Mouse (Mus musculus) stomach, postnatal 0 days (tissue): ENCODE data around the gene Mboat2. TPM values are rescaled to one million over a fixed set of nuclear protein-coding genes. Genes with fewer than 3 reads are reported as not detected.

Experiments used
- ATAC-seq: fragments of 200-750 bp; cut with Nextera tagmentation; 2 replicates; pipeline ENCODE4 v1.8.0; 2017; ENCODE audit not compliant: low FRiP score, low TSS enrichment
- DNase-seq: peaks from one replicate; pipeline ENCODE4 v3.0.0-alpha.2; 2016; ENCODE audit warnings: low spot score
- H3K27ac ChIP-seq: fragments of 300-500 bp; sonication (generic); replicated peaks from 2 replicates; pipeline ENCODE4 v1.5.1; 2014; ENCODE audit warnings: mild to moderate bottlenecking, control low read depth
- H3K27me3 ChIP-seq: fragments of 300-500 bp; sonication (generic); 2 replicates; pipeline ENCODE4 v1.6.1; 2014; ENCODE audit warnings: low read length; ENCODE audit not compliant: control insufficient read depth, insufficient read depth
- H3K36me3 ChIP-seq: fragments of 300-500 bp; sonication (generic); 2 replicates; pipeline ENCODE4 v1.6.1; 2014; ENCODE audit warnings: low read length, mixed read lengths; ENCODE audit not compliant: control insufficient read depth, insufficient read depth
- H3K4me1 ChIP-seq: fragments of 300-500 bp; sonication (generic); replicated peaks from 2 replicates; pipeline ENCODE4 v1.6.1; 2014; ENCODE audit warnings: antibody characterized with exemption; ENCODE audit not compliant: control insufficient read depth, insufficient read depth
- H3K4me2 ChIP-seq: fragments of 300-500 bp; sonication (generic); replicated peaks from 2 replicates; pipeline ENCODE4 v1.6.1; 2014; ENCODE audit warnings: low read depth, mild to moderate bottlenecking, control low read depth, moderate library complexity
- H3K4me3 ChIP-seq: fragments of 300-500 bp; sonication (generic); 2 replicates; pipeline ENCODE4 v1.5.1; 2014; ENCODE audit warnings: low read depth, low read length, control low read depth
- H3K9ac ChIP-seq: fragments of 300-500 bp; sonication (generic); 2 replicates; pipeline ENCODE4 v1.6.1; 2014; ENCODE audit warnings: mild to moderate bottlenecking, low read length, control low read depth, mixed read lengths
- H3K9me3 ChIP-seq: fragments of 300-500 bp; sonication (generic); 2 replicates; pipeline ENCODE4 v1.6.1; 2016; ENCODE audit warnings: low read length; ENCODE audit not compliant: control insufficient read depth
- CTCF ChIP-seq: IDR thresholded peaks from 2 replicates; pipeline ENCODE4 v1.5.1; 2016; ENCODE audit warnings: antibody characterized with exemption, low read depth, mild to moderate bottlenecking, moderate library complexity
- EP300 ChIP-seq: optimal IDR thresholded peaks from 2 replicates; pipeline ENCODE3; 2016; ENCODE audit warnings: antibody characterized with exemption
- WGBS: fragments of 180-500 bp; shearing (Covaris S2); extraction: QIAGEN DNeasy Blood & Tissue Kit; methylation state at CpG from one replicate; pipeline ENCODE4 v1.1.7; 2014; 5-methylcytosine and 5-hydroxymethylcytosine counted together
- polyA plus RNA-seq: library from polyadenylated mRNA; unstranded; fragments of >200 nt; fragmentation: Nextera tagmentation; extraction: Ambion mirVana; gene quantifications from 2 replicates; pipeline ENCODE4 v1.2.1, GENCODE M21; 2015

Gene Mboat2
- polyA plus RNA-seq, 1 experiment from 2014 or later = 96.2 TPM

DNA sequence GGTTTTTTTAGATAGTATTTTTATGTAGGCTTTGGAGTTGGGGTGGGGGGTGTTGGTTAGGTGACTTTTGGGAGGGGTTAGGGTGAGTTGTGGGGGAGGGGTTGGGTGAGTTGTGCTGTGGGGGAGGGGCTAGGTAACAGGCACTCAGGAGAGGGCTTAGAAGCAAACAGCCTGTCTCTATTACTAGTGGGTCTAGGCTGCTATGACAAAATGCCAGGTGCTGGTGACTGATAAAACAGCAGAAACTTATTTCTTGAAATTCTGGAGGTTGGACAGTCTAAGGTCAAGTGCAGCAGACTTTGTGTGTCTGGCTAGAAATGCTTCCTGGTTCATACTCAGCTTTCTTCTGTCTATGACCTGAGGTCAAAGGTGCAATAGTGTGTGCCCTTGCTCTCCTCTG, 56.1 kb downstream of the Mboat2 start:
- Histone ChIP-seq H3K9ac (no peak overlapping the region), H3K27me3 (no peaks in the 10 kb centered on the region), H3K9me3 (no peaks in the 10 kb centered on the region), H3K4me3 (no peak overlapping the region), H3K4me2 (no peak overlapping the region), H3K4me1 (no peaks in the 10 kb centered on the region), H3K27ac (no peak overlapping the region), H3K36me3 (no peaks in the 10 kb centered on the region)
- TF ChIP-seq CTCF = no peak
- TF ChIP-seq EP300 = no peak
- ATAC-seq (no peak), DNase-seq (no peak)

DNA sequence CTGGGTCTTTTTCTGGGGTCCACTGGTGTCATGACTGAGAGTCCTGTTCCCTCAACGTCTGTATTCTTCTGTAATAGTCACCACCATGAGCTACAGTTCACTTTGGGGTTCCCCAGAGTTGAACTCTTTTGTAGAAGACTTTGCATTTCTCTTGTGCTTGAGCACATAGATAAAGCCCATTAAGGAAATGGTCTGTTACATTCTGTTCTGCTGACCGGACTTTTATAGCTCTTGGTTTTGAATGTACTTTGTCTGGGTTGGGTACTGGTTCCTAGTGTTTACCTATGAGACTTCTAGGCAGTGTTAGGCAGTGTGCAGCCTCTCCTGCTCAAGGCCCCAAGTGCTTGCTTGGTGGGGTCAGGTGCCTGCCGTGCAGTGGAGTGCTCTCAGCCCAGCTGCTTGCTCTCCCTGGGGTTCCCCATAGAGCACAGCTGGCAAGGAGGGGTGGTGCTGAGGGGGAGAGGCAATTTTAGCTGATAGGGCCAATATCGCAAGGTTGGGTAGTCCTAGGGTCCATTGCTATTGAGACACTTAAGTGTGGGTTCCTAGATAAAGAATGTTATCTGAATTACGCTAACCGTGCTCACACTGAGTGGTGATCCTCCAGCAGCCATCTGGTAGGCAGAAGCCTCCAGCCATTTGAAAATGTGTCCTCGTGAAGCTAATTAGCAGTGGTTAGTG, 58.8 kb downstream of the Mboat2 start:
- Histone ChIP-seq H3K27me3 (no peaks in the 10 kb centered on the region), H3K4me3 (no peak overlapping the region), H3K4me1 (no peaks in the 10 kb centered on the region; the same call in 1 of the 2 replicates), H3K9me3 (no peaks in the 10 kb centered on the region), H3K27ac (peak overlapping the region; percentile 86), H3K4me2 (no peak overlapping the region), H3K36me3 (no peaks in the 10 kb centered on the region), H3K9ac (0 out of 2 replicates have a peak overlapping the region, but pooled peaks have one; percentile 18)
- 75% methylated on average over 7 of the region's 7 CpGs for WGBS
- peak; percentile 82 for ATAC-seq
- TF ChIP-seq CTCF (no peak), EP300 (no peak)
- DNase-seq = peak; percentile 66

DNA sequence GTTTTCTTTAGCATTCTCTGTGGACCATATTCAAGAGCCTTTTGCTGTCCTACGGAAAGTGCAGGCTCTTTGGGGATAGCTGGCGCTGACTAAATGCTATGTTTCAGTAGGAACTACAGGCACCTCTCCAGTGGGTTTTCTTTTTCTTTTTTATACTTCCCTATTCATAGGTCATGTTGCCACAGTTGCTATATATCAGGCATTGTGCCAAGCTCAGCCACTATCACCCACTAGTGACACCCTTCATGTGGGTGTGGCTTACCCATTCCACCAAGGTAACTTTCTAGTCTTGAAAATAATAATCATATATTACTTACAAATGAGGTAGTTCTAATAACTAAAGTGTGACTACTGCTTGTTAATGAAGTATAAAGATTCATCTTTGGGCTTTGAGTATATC, 59.5 kb downstream of the Mboat2 start:
- DNase-seq (peak; percentile 52), ATAC-seq (0 out of 2 replicates have a peak, but pooled peaks have one; percentile 25)
- Histone ChIP-seq H3K4me3 (no peak overlapping the region), H3K36me3 (no peaks in the 10 kb centered on the region), H3K27ac (peak overlapping the region; percentile 86), H3K4me1 (no peaks in the 10 kb centered on the region; the same call in 1 of the 2 replicates), H3K4me2 (no peak overlapping the region), H3K27me3 (no peaks in the 10 kb centered on the region), H3K9me3 (no peaks in the 10 kb centered on the region), H3K9ac (no peak overlapping the region)
- TF ChIP-seq CTCF = no peak
- TF ChIP-seq EP300 = no peak
- WGBS = 78% methylated on average over 2 of the region's 2 CpGs

DNA sequence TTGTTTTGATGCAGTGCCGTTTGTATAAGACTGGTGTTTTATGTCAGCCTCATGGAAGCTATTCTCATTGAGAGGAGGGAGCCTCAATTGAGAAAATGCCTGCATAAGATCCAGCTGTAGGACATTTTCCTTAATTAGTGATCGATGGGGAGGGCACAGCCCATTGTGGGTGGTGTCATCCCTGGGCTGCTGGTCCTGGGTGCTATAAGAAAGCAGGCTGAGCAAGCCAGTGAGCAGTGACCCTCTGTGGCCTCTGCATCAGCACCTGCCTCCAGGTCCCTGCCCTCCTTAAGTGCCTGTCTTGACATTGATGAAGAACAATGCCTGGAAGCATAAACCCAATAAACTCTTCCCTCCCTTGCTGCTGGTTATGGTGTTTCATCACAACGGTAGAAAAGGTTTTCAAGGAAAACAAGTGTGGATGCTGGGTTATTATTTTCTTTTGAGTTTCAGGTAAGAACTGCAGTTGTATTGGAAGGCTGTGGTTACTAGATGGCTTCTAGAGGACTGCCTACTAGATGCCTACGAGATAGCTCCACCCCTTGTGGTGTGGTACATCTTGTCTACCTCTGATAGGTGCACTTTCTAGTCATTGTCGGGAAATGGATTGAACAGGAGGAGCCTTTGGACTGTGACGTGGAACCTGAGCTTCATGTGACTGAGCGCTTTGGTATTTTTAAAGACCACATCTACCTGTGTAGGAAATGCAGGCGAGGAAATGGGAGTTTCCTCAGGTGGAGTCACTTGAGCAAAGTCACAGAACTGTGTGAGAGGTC, 60.2 kb downstream of the Mboat2 start:
- H3K4me3 ChIP-seq = no peak overlapping the region
- H3K27ac ChIP-seq = peak overlapping the region; percentile 61; the same call in 1 of the 2 replicates
- H3K9me3 ChIP-seq = no peaks in the 10 kb centered on the region
- no peaks in the 10 kb centered on the region; the same call in 1 of the 2 replicates for H3K4me1 ChIP-seq
- WGBS = 78% methylated on average over 8 of the region's 8 CpGs
- ATAC-seq (peak; percentile 71), DNase-seq (peak; percentile 45)
- no peak for TF ChIP-seq EP300
- no peak for TF ChIP-seq CTCF
- no peak overlapping the region for H3K9ac ChIP-seq
- H3K27me3 ChIP-seq = no peaks in the 10 kb centered on the region
- H3K36me3 ChIP-seq = no peaks in the 10 kb centered on the region
- no peak overlapping the region for H3K4me2 ChIP-seq

DNA sequence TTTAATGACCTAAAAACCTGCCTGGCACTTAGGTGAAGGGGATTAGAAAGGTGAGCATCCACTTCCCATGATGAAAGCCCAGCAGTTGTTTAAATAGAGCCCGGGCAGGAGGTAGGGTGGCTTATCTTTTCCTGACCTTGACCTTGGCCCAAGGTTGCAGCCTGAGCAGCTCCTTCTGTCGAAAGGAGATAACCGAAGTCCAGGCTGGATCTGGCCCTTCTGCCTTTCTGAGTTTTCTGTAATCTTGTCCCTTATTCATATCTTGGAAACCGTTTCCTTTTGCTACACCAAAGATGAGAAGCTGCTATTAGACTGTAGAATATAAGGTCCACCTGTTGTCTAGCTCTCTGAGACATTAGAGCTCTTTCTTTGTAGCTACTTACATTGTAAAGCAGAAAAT, 61.9 kb downstream of the Mboat2 start:
- WGBS = 57% methylated on average over 4 of the region's 4 CpGs
- H3K4me1 ChIP-seq = no peaks in the 10 kb centered on the region; the same call in 1 of the 2 replicates
- ATAC-seq = no peak

More for the DNA sequence above, 61.9 kb downstream of the Mboat2 start:
- no peak for TF ChIP-seq CTCF
- no peak for TF ChIP-seq EP300
- H3K9me3 ChIP-seq = no peaks in the 10 kb centered on the region
- no peak overlapping the region for H3K9ac ChIP-seq
- no peaks in the 10 kb centered on the region for H3K36me3 ChIP-seq
- no peak overlapping the region for H3K27ac ChIP-seq
- no peak overlapping the region for H3K4me3 ChIP-seq
- H3K4me2 ChIP-seq = no peak overlapping the region
- DNase-seq = no peak
- H3K27me3 ChIP-seq = no peaks in the 10 kb centered on the region
